Mouse (Mus musculus) forebrain, embryonic 15.5 days (tissue): Measurements from ENCODE around the gene Sag. TPM values are rescaled to one million over a fixed set of nuclear protein-coding genes. Genes with fewer than 3 reads are reported as not detected.

Experiments used
- ATAC-seq: fragments of 200-750 bp; cut with Nextera tagmentation; replicated peaks from 2 replicates; pipeline ENCODE4 v1.8.0; 2017; ENCODE audit warnings: mild to moderate bottlenecking, moderate TSS enrichment, moderate library complexity
- H3K27ac ChIP-seq: fragments of 300-500 bp; sonication (generic); replicated peaks from 2 replicates; pipeline ENCODE4 v1.5.1; 2015; ENCODE audit warnings: mild to moderate bottlenecking, inconsistent platforms
- H3K27me3 ChIP-seq: fragments of 300-500 bp; sonication (generic); 2 replicates; pipeline ENCODE4 v1.6.1; 2015; ENCODE audit warnings: inconsistent platforms
- H3K36me3 ChIP-seq: fragments of 300-500 bp; sonication (generic); 2 replicates; pipeline ENCODE4 v1.6.1; 2015; ENCODE audit warnings: mild to moderate bottlenecking, inconsistent platforms
- H3K4me1 ChIP-seq: fragments of 300-500 bp; sonication (generic); 2 replicates; pipeline ENCODE4 v1.6.1; 2015; ENCODE audit warnings: inconsistent platforms
- H3K4me2 ChIP-seq: fragments of 300-500 bp; sonication (generic); replicated peaks from 2 replicates; pipeline ENCODE4 v1.6.1; 2015; ENCODE audit warnings: mild to moderate bottlenecking, inconsistent platforms
- H3K4me3 ChIP-seq: fragments of 300-500 bp; sonication (generic); 2 replicates; pipeline ENCODE4 v1.5.1; 2015; ENCODE audit warnings: mild to moderate bottlenecking, inconsistent platforms
- H3K9ac ChIP-seq: fragments of 300-500 bp; sonication (generic); replicated peaks from 2 replicates; pipeline ENCODE4 v1.6.1; 2015; ENCODE audit warnings: mild to moderate bottlenecking, inconsistent platforms
- H3K9me3 ChIP-seq: fragments of 300-500 bp; sonication (generic); 2 replicates; pipeline ENCODE4 v1.6.1; 2016; ENCODE audit warnings: inconsistent platforms
- WGBS: fragments of 180-500 bp; shearing (Covaris S2); methylation state at CpG from one replicate; pipeline ENCODE4 v1.1.7; 2015; ENCODE audit warnings: mixed read lengths; 5-methylcytosine and 5-hydroxymethylcytosine counted together
- polyA plus RNA-seq: library from polyadenylated mRNA; unstranded; fragments of >200 nt; fragmentation: Nextera tagmentation; extraction: Ambion mirVana; gene quantifications from 2 replicates; pipeline ENCODE4 v1.2.1, GENCODE M21; 2015

Gene Sag
- polyA plus RNA-seq, result 1.8 and 2.4 TPM in 2 replicates

GRCm38 (mm10) chr1:87803576-87803975, at the start of gene Sag:
Gene Sag, plus strand, starts transcription at chr1:87803680.
- H3K4me2 ChIP-seq, result no peak within 1 kb of the TSS
- ATAC-seq, result no peak
- no peaks in the 10 kb centered on the region for H3K27me3 ChIP-seq
- H3K27ac ChIP-seq, result no peak within 1 kb of the TSS
- H3K36me3 ChIP-seq, result no peaks in the 10 kb centered on the region
- H3K9me3 ChIP-seq, result no peaks in the 10 kb centered on the region
- H3K4me3 ChIP-seq, result no peak within 1 kb of the TSS
- no peaks in the 10 kb centered on the region for H3K4me1 ChIP-seq
- H3K9ac ChIP-seq, result no peak within 1 kb of the TSS
- WGBS, result 73% methylated on average over 6 of the region's 6 CpGs

- no peaks in the 10 kb centered on the region for H3K9me3 ChIP-seq
- ATAC-seq, result peak; percentile 99
- under 1% methylated on average over 79 of the region's 79 CpGs for WGBS
- H3K4me2 ChIP-seq, result peak within 1 kb of the TSS; percentile 64
- H3K27me3 ChIP-seq, result no peaks in the 10 kb centered on the region
- H3K9ac ChIP-seq, result peak within 1 kb of the TSS; percentile 91
- H3K36me3 ChIP-seq, result peaks cover 15% of the 10 kb centered on the region
- H3K4me3 ChIP-seq, result peak within 1 kb of the TSS; percentile 94
- H3K4me1 ChIP-seq, result peaks cover 14% of the 10 kb centered on the region
- peak within 1 kb of the TSS; percentile 84 for H3K27ac ChIP-seq
Observed at GRCm38 (mm10) chr1:87755641-87756470, 47.6 kb upstream of the Sag start, which contains the start of gene Atg16l1. Gene Atg16l1, plus strand, starts transcription at chr1:87755870.

GRCm38 (mm10) chr1:87763821-87764220, 39.7 kb upstream of the Sag start:
- H3K4me1 ChIP-seq, result no peaks in the 10 kb centered on the region
- H3K4me2 ChIP-seq, result no peak overlapping the region
- no peaks in the 10 kb centered on the region for H3K9me3 ChIP-seq
- peaks cover 90% of the 10 kb centered on the region for H3K36me3 ChIP-seq
- H3K9ac ChIP-seq, result no peak overlapping the region
- H3K27me3 ChIP-seq, result no peaks in the 10 kb centered on the region
- no peak for ATAC-seq
- no peak overlapping the region for H3K4me3 ChIP-seq
- 91% methylated on average over 3 of the region's 3 CpGs for WGBS
- no peak overlapping the region for H3K27ac ChIP-seq

GRCm38 (mm10) chr1:87765741-87766140, 37.7 kb upstream of the Sag start:
- no peak overlapping the region for H3K4me2 ChIP-seq
- no peaks in the 10 kb centered on the region for H3K27me3 ChIP-seq
- no peak overlapping the region for H3K4me3 ChIP-seq
- H3K9ac ChIP-seq, result no peak overlapping the region
- WGBS, result 99% methylated on average over 2 of the region's 2 CpGs
- peaks cover 93% of the 10 kb centered on the region for H3K36me3 ChIP-seq
- no peak for ATAC-seq
- H3K27ac ChIP-seq, result no peak overlapping the region
- no peaks in the 10 kb centered on the region for H3K4me1 ChIP-seq
- no peaks in the 10 kb centered on the region for H3K9me3 ChIP-seq

GRCm38 (mm10) chr1:87766233-87766632, 37.2 kb upstream of the Sag start:
- no peak overlapping the region for H3K4me2 ChIP-seq
- peaks cover 93% of the 10 kb centered on the region for H3K36me3 ChIP-seq
- no peak overlapping the region for H3K4me3 ChIP-seq
- no peak overlapping the region for H3K9ac ChIP-seq
- H3K4me1 ChIP-seq, result no peaks in the 10 kb centered on the region
- ATAC-seq, result no peak
- H3K9me3 ChIP-seq, result no peaks in the 10 kb centered on the region
- no peaks in the 10 kb centered on the region for H3K27me3 ChIP-seq
- H3K27ac ChIP-seq, result no peak overlapping the region
- 95% methylated on average over 3 of the region's 3 CpGs for WGBS

- H3K27me3 ChIP-seq, result no peaks in the 10 kb centered on the region
- ATAC-seq, result no peak
Observed at GRCm38 (mm10) chr1:87769263-87769662, 34.2 kb upstream of the Sag start.

GRCm38 (mm10) chr1:87770486-87770885, 33.0 kb upstream of the Sag start:
- no peak overlapping the region for H3K4me2 ChIP-seq
- no peak overlapping the region for H3K4me3 ChIP-seq
- no peak for ATAC-seq
- H3K36me3 ChIP-seq, result peaks cover 90% of the 10 kb centered on the region
- H3K9ac ChIP-seq, result no peak overlapping the region
- H3K27ac ChIP-seq, result no peak overlapping the region
- 98% methylated on average over 3 of the region's 3 CpGs for WGBS
- H3K9me3 ChIP-seq, result no peaks in the 10 kb centered on the region
- H3K27me3 ChIP-seq, result no peaks in the 10 kb centered on the region
- no peaks in the 10 kb centered on the region for H3K4me1 ChIP-seq

More at GRCm38 (mm10) chr1:87769263-87769662, 34.2 kb upstream of the Sag start:
- Histone ChIP-seq H3K4me3 (no peak overlapping the region), H3K4me1 (no peaks in the 10 kb centered on the region), H3K36me3 (peaks cover 90% of the 10 kb centered on the region), H3K27ac (no peak overlapping the region), H3K4me2 (no peak overlapping the region), H3K9me3 (no peaks in the 10 kb centered on the region), H3K9ac (no peak overlapping the region)
- 100% methylated on average over 2 of the region's 2 CpGs for WGBS

GRCm38 (mm10) chr1:87771724-87772123, 31.8 kb upstream of the Sag start:
- Histone ChIP-seq H3K27me3 (no peaks in the 10 kb centered on the region), H3K4me2 (no peak overlapping the region), H3K27ac (no peak overlapping the region), H3K9me3 (no peaks in the 10 kb centered on the region), H3K36me3 (peaks cover 90% of the 10 kb centered on the region), H3K9ac (no peak overlapping the region), H3K4me1 (no peaks in the 10 kb centered on the region), H3K4me3 (no peak overlapping the region)
- ATAC-seq, result no peak
- 95% methylated on average over 3 of the region's 3 CpGs for WGBS

- Histone ChIP-seq H3K4me2 (no peak overlapping the region), H3K36me3 (peaks cover 90% of the 10 kb centered on the region), H3K9me3 (no peaks in the 10 kb centered on the region), H3K9ac (no peak overlapping the region), H3K27ac (no peak overlapping the region), H3K27me3 (no peaks in the 10 kb centered on the region), H3K4me3 (no peak overlapping the region), H3K4me1 (no peaks in the 10 kb centered on the region)
- WGBS, result 86% methylated on average over 2 of the region's 2 CpGs
- no peak for ATAC-seq
Observed at GRCm38 (mm10) chr1:87773336-87773735, 30.1 kb upstream of the Sag start.

- peaks cover 94% of the 10 kb centered on the region for H3K36me3 ChIP-seq
- H3K9me3 ChIP-seq, result no peaks in the 10 kb centered on the region
- H3K4me2 ChIP-seq, result no peak overlapping the region
- ATAC-seq, result no peak
- no peak overlapping the region for H3K9ac ChIP-seq
- no peaks in the 10 kb centered on the region for H3K4me1 ChIP-seq
- H3K27ac ChIP-seq, result no peak overlapping the region
- no peak overlapping the region for H3K4me3 ChIP-seq
- H3K27me3 ChIP-seq, result no peaks in the 10 kb centered on the region
- 95% methylated on average over 7 of the region's 7 CpGs for WGBS
Observed at GRCm38 (mm10) chr1:87774845-87775244, 28.6 kb upstream of the Sag start.

GRCm38 (mm10) chr1:87779204-87779785, 24.2 kb upstream of the Sag start:
- Histone ChIP-seq H3K9ac (no peak overlapping the region), H3K9me3 (no peaks in the 10 kb centered on the region), H3K36me3 (peaks cover 96% of the 10 kb centered on the region), H3K4me2 (no peak overlapping the region), H3K4me1 (no peaks in the 10 kb centered on the region), H3K27me3 (no peaks in the 10 kb centered on the region), H3K4me3 (no peak overlapping the region), H3K27ac (no peak overlapping the region)
- 92% methylated on average over 5 of the region's 5 CpGs for WGBS
- ATAC-seq, result no peak

- WGBS, result 92% methylated on average over 8 of the region's 8 CpGs
- Histone ChIP-seq H3K36me3 (peaks cover 87% of the 10 kb centered on the region), H3K27me3 (no peaks in the 10 kb centered on the region), H3K27ac (peak overlapping the region; percentile 36; the same call in 1 of the 2 replicates), H3K4me2 (no peak overlapping the region), H3K4me1 (no peaks in the 10 kb centered on the region), H3K4me3 (no peak overlapping the region), H3K9me3 (no peaks in the 10 kb centered on the region), H3K9ac (no peak overlapping the region)
- ATAC-seq, result no peak
Observed at GRCm38 (mm10) chr1:87785703-87786102, 17.8 kb upstream of the Sag start.
